Mouse (Mus musculus) limb, embryonic 12.5 days (tissue): ENCODE data around the gene Ttc7b. TPM values are rescaled to one million over a fixed set of nuclear protein-coding genes. Genes with fewer than 3 reads are reported as not detected.

ENCODE experiments used
- ATAC-seq: fragments of 200-750 bp; cut with Nextera tagmentation; 2 replicates; pipeline ENCODE4 v1.8.0; 2017; ENCODE audit warnings: low read depth, moderate TSS enrichment; ENCODE audit not compliant: insufficient number of reproducible peaks, insufficient read depth, low FRiP score, low TSS enrichment
- H3K27ac ChIP-seq: fragments of 300-500 bp; sonication (generic); 2 replicates; pipeline ENCODE4 v1.5.1; 2016; ENCODE audit warnings: mild to moderate bottlenecking, moderate library complexity
- H3K27me3 ChIP-seq: fragments of 300-500 bp; sonication (generic); 2 replicates; pipeline ENCODE4 v1.6.1; 2016; ENCODE audit warnings: mild to moderate bottlenecking, moderate library complexity
- H3K36me3 ChIP-seq: fragments of 300-500 bp; sonication (generic); 2 replicates; pipeline ENCODE4 v1.6.1; 2016; ENCODE audit warnings: mild to moderate bottlenecking, moderate library complexity
- H3K4me1 ChIP-seq: fragments of 300-500 bp; sonication (generic); replicated peaks from 2 replicates; pipeline ENCODE4 v1.6.1; 2016
- H3K4me2 ChIP-seq: fragments of 300-500 bp; sonication (generic); 2 replicates; pipeline ENCODE4 v1.6.1; 2016; ENCODE audit warnings: mild to moderate bottlenecking, moderate library complexity
- H3K4me3 ChIP-seq: fragments of 300-500 bp; sonication (generic); replicated peaks from 2 replicates; pipeline ENCODE4 v1.5.1; 2016; ENCODE audit warnings: mild to moderate bottlenecking
- H3K9ac ChIP-seq: fragments of 300-500 bp; sonication (generic); replicated peaks from 2 replicates; pipeline ENCODE4 v1.6.1; 2016; ENCODE audit warnings: mild to moderate bottlenecking, moderate library complexity
- H3K9me3 ChIP-seq: fragments of 300-500 bp; sonication (generic); 2 replicates; pipeline ENCODE4 v1.6.1; 2016; ENCODE audit warnings: mild to moderate bottlenecking, moderate library complexity
- WGBS: fragments of 180-500 bp; shearing (Covaris S2); methylation state at CpG from one replicate; pipeline ENCODE4 v1.1.7; 2016; 5-methylcytosine and 5-hydroxymethylcytosine counted together
- polyA plus RNA-seq: library from polyadenylated mRNA; unstranded; fragments of >200 nt; fragmentation: Nextera tagmentation; extraction: Ambion mirVana; gene quantifications from 2 replicates; pipeline ENCODE4 v1.2.1, GENCODE M21; 2016

The Ttc7b gene
- polyA plus RNA-seq, 1 experiment from 2014 or later = 4.8 TPM

- H3K4me1 ChIP-seq = peaks cover 7% of the 10 kb centered on the region; the same call in 1 of the 2 replicates
Observed at GRCm38 (mm10) chr12:100408714-100409113, 111.9 kb downstream of the Ttc7b start.

GRCm38 (mm10) chr12:100408143-100408542, 112.5 kb downstream of the Ttc7b start:
- Histone ChIP-seq H3K27ac (no peak overlapping the region), H3K9me3 (no peaks in the 10 kb centered on the region), H3K36me3 (peaks cover 21% of the 10 kb centered on the region; the same call in 1 of the 2 replicates), H3K4me2 (no peak overlapping the region), H3K27me3 (no peaks in the 10 kb centered on the region), H3K4me3 (no peak overlapping the region), H3K4me1 (peaks cover 7% of the 10 kb centered on the region; the same call in 1 of the 2 replicates), H3K9ac (no peak overlapping the region)
- 55% methylated on average over 8 of the region's 8 CpGs for WGBS
- ATAC-seq = no peak

More at GRCm38 (mm10) chr12:100408714-100409113, 111.9 kb downstream of the Ttc7b start:
- Histone ChIP-seq H3K9ac (no peak overlapping the region), H3K36me3 (peaks cover 20% of the 10 kb centered on the region; the same call in 1 of the 2 replicates), H3K4me2 (no peak overlapping the region), H3K4me3 (no peak overlapping the region), H3K27ac (no peak overlapping the region), H3K9me3 (no peaks in the 10 kb centered on the region), H3K27me3 (no peaks in the 10 kb centered on the region)
- ATAC-seq = no peak
- 86% methylated on average over 11 of the region's 11 CpGs for WGBS

GRCm38 (mm10) chr12:100407371-100407770, 113.3 kb downstream of the Ttc7b start:
- Histone ChIP-seq H3K4me1 (peaks cover 7% of the 10 kb centered on the region; the same call in 1 of the 2 replicates), H3K27ac (no peak overlapping the region), H3K4me2 (no peak overlapping the region), H3K4me3 (no peak overlapping the region), H3K36me3 (peaks cover 20% of the 10 kb centered on the region; the same call in 1 of the 2 replicates), H3K9ac (no peak overlapping the region), H3K9me3 (no peaks in the 10 kb centered on the region), H3K27me3 (no peaks in the 10 kb centered on the region)
- ATAC-seq = no peak
- 51% methylated on average over 7 of the region's 7 CpGs for WGBS

GRCm38 (mm10) chr12:100406094-100406493, 114.5 kb downstream of the Ttc7b start:
- Histone ChIP-seq H3K9ac (no peak overlapping the region), H3K36me3 (peaks cover 31% of the 10 kb centered on the region), H3K4me3 (no peak overlapping the region), H3K27ac (no peak overlapping the region), H3K4me2 (no peak overlapping the region), H3K27me3 (no peaks in the 10 kb centered on the region), H3K9me3 (no peaks in the 10 kb centered on the region), H3K4me1 (peaks cover 7% of the 10 kb centered on the region; the same call in 1 of the 2 replicates)
- 82% methylated on average over 11 of the region's 11 CpGs for WGBS
- no peak for ATAC-seq

GRCm38 (mm10) chr12:100405512-100406030, 115.1 kb downstream of the Ttc7b start:
- no peak for ATAC-seq
- no peaks in the 10 kb centered on the region for H3K27me3 ChIP-seq
- no peak overlapping the region for H3K4me3 ChIP-seq
- H3K27ac ChIP-seq = no peak overlapping the region
- no peaks in the 10 kb centered on the region for H3K9me3 ChIP-seq
- no peak overlapping the region for H3K9ac ChIP-seq
- H3K4me1 ChIP-seq = peaks cover 7% of the 10 kb centered on the region; the same call in 1 of the 2 replicates
- H3K36me3 ChIP-seq = peaks cover 36% of the 10 kb centered on the region
- no peak overlapping the region for H3K4me2 ChIP-seq
- 84% methylated on average over 8 of the region's 8 CpGs for WGBS

GRCm38 (mm10) chr12:100404430-100404829, 116.2 kb downstream of the Ttc7b start:
- Histone ChIP-seq H3K4me3 (no peak overlapping the region), H3K4me2 (no peak overlapping the region), H3K4me1 (peaks cover 7% of the 10 kb centered on the region; the same call in 1 of the 2 replicates), H3K9ac (no peak overlapping the region), H3K9me3 (no peaks in the 10 kb centered on the region), H3K27me3 (no peaks in the 10 kb centered on the region), H3K36me3 (peaks cover 43% of the 10 kb centered on the region), H3K27ac (no peak overlapping the region)
- WGBS = 68% methylated on average over 3 of the region's 3 CpGs
- no peak for ATAC-seq

- no peak overlapping the region for H3K4me2 ChIP-seq
- peaks cover 14% of the 10 kb centered on the region for H3K4me1 ChIP-seq
- no peak overlapping the region for H3K27ac ChIP-seq
- H3K9ac ChIP-seq = no peak overlapping the region
- no peak overlapping the region for H3K4me3 ChIP-seq
- no peak for ATAC-seq
- H3K27me3 ChIP-seq = no peaks in the 10 kb centered on the region
- H3K36me3 ChIP-seq = peaks cover 46% of the 10 kb centered on the region
- no peaks in the 10 kb centered on the region for H3K9me3 ChIP-seq
- 89% methylated on average over 4 of the region's 4 CpGs for WGBS
Observed at GRCm38 (mm10) chr12:100403005-100403324, 117.7 kb downstream of the Ttc7b start.

GRCm38 (mm10) chr12:100402296-100403004, 118.2 kb downstream of the Ttc7b start:
- no peak for ATAC-seq
- no peaks in the 10 kb centered on the region for H3K27me3 ChIP-seq
- no peak overlapping the region for H3K9ac ChIP-seq
- H3K4me3 ChIP-seq = no peak overlapping the region
- H3K4me1 ChIP-seq = peaks cover 15% of the 10 kb centered on the region
- H3K36me3 ChIP-seq = peaks cover 49% of the 10 kb centered on the region
- no peak overlapping the region for H3K27ac ChIP-seq
- no peaks in the 10 kb centered on the region for H3K9me3 ChIP-seq
- 94% methylated on average over 10 of the region's 10 CpGs for WGBS
- H3K4me2 ChIP-seq = no peak overlapping the region

- Histone ChIP-seq H3K27me3 (no peaks in the 10 kb centered on the region), H3K36me3 (peaks cover 52% of the 10 kb centered on the region), H3K27ac (no peak overlapping the region), H3K9me3 (no peaks in the 10 kb centered on the region), H3K4me1 (peaks cover 13% of the 10 kb centered on the region), H3K9ac (no peak overlapping the region), H3K4me2 (no peak overlapping the region), H3K4me3 (no peak overlapping the region)
- no peak for ATAC-seq
- WGBS = 98% methylated on average over 3 of the region's 3 CpGs
Observed at GRCm38 (mm10) chr12:100400119-100400518, 120.5 kb downstream of the Ttc7b start.

- peaks cover 13% of the 10 kb centered on the region for H3K4me1 ChIP-seq
- H3K36me3 ChIP-seq = peaks cover 59% of the 10 kb centered on the region
- no peak overlapping the region for H3K4me3 ChIP-seq
- H3K4me2 ChIP-seq = no peak overlapping the region
- H3K9me3 ChIP-seq = no peaks in the 10 kb centered on the region
- WGBS = 86% methylated on average over 5 of the region's 5 CpGs
- no peak for ATAC-seq
- no peaks in the 10 kb centered on the region for H3K27me3 ChIP-seq
- 0 out of 2 replicates have a peak overlapping the region, but pooled peaks have one; percentile 53 for H3K27ac ChIP-seq
- H3K9ac ChIP-seq = no peak overlapping the region; the same call in 1 of the 2 replicates
Observed at GRCm38 (mm10) chr12:100399126-100399727, 121.4 kb downstream of the Ttc7b start.

- Histone ChIP-seq H3K27ac (peak overlapping the region; percentile 53; the same call in 1 of the 2 replicates), H3K4me1 (peaks cover 13% of the 10 kb centered on the region), H3K9ac (no peak overlapping the region; the same call in 1 of the 2 replicates), H3K4me3 (no peak overlapping the region), H3K9me3 (no peaks in the 10 kb centered on the region), H3K4me2 (no peak overlapping the region), H3K27me3 (no peaks in the 10 kb centered on the region), H3K36me3 (peaks cover 62% of the 10 kb centered on the region)
- no peak for ATAC-seq
- 72% methylated on average over 8 of the region's 8 CpGs for WGBS
Observed at GRCm38 (mm10) chr12:100398268-100398943, 122.2 kb downstream of the Ttc7b start.
